Mouse (Mus musculus) stomach, postnatal 0 days (tissue): ENCODE measurements around the gene Snrpb. TPM values are rescaled to one million over a fixed set of nuclear protein-coding genes. Genes with fewer than 3 reads are reported as not detected.

Experiments
- ATAC-seq: fragments of 200-750 bp; cut with Nextera tagmentation; 2 replicates; pipeline ENCODE4 v1.8.0; 2017; ENCODE audit not compliant: low FRiP score, low TSS enrichment
- DNase-seq: peaks from one replicate; pipeline ENCODE4 v3.0.0-alpha.2; 2016; ENCODE audit warnings: low spot score
- H3K27ac ChIP-seq: fragments of 300-500 bp; sonication (generic); replicated peaks from 2 replicates; pipeline ENCODE4 v1.5.1; 2014; ENCODE audit warnings: mild to moderate bottlenecking, control low read depth
- H3K27me3 ChIP-seq: fragments of 300-500 bp; sonication (generic); 2 replicates; pipeline ENCODE4 v1.6.1; 2014; ENCODE audit warnings: low read length; ENCODE audit not compliant: control insufficient read depth, insufficient read depth
- H3K36me3 ChIP-seq: fragments of 300-500 bp; sonication (generic); 2 replicates; pipeline ENCODE4 v1.6.1; 2014; ENCODE audit warnings: low read length, mixed read lengths; ENCODE audit not compliant: control insufficient read depth, insufficient read depth
- H3K4me1 ChIP-seq: fragments of 300-500 bp; sonication (generic); replicated peaks from 2 replicates; pipeline ENCODE4 v1.6.1; 2014; ENCODE audit warnings: antibody characterized with exemption; ENCODE audit not compliant: control insufficient read depth, insufficient read depth
- H3K4me2 ChIP-seq: fragments of 300-500 bp; sonication (generic); replicated peaks from 2 replicates; pipeline ENCODE4 v1.6.1; 2014; ENCODE audit warnings: low read depth, mild to moderate bottlenecking, control low read depth, moderate library complexity
- H3K4me3 ChIP-seq: fragments of 300-500 bp; sonication (generic); 2 replicates; pipeline ENCODE4 v1.5.1; 2014; ENCODE audit warnings: low read depth, low read length, control low read depth
- H3K9ac ChIP-seq: fragments of 300-500 bp; sonication (generic); 2 replicates; pipeline ENCODE4 v1.6.1; 2014; ENCODE audit warnings: mild to moderate bottlenecking, low read length, control low read depth, mixed read lengths
- H3K9me3 ChIP-seq: fragments of 300-500 bp; sonication (generic); 2 replicates; pipeline ENCODE4 v1.6.1; 2016; ENCODE audit warnings: low read length; ENCODE audit not compliant: control insufficient read depth
- CTCF ChIP-seq: IDR thresholded peaks from 2 replicates; pipeline ENCODE4 v1.5.1; 2016; ENCODE audit warnings: antibody characterized with exemption, low read depth, mild to moderate bottlenecking, moderate library complexity
- EP300 ChIP-seq: optimal IDR thresholded peaks from 2 replicates; pipeline ENCODE3; 2016; ENCODE audit warnings: antibody characterized with exemption
- WGBS: fragments of 180-500 bp; shearing (Covaris S2); extraction: QIAGEN DNeasy Blood & Tissue Kit; methylation state at CpG from one replicate; pipeline ENCODE4 v1.1.7; 2014; 5-methylcytosine and 5-hydroxymethylcytosine counted together
- polyA plus RNA-seq: library from polyadenylated mRNA; unstranded; fragments of >200 nt; fragmentation: Nextera tagmentation; extraction: Ambion mirVana; gene quantifications from 2 replicates; pipeline ENCODE4 v1.2.1, GENCODE M21; 2015

Snrpb gene
- polyA plus RNA-seq, 1 experiment from 2014 or later = 318 TPM

DNA sequence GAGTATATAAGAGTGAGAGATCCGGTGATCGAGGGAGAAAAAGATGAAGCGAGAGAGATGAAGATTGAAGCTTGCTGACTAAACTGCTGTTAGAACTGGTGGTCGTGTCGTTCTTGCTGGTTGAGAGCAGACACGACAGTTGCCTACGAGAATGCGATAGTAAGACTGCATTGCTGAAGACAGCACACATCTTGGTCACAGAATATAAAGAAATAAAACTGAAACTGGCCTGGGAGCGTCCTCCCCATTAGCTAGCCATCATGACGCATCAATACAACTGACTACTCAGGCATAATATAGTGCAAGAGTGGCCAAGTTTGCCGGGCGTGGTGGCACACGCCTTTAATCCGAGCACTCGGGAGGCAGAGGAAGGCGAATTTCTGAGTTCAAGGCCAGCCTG, 15.7 kb upstream of the Snrpb start, which contains the start of gene Tmc2:
Tmc2 (plus strand) TSS at position 301 of the 400 bp plus-strand sequence.
- H3K36me3 ChIP-seq = no peaks in the 10 kb centered on the region
- TF ChIP-seq CTCF = no peak
- TF ChIP-seq EP300 = no peak
- ATAC-seq = no peak
- no peaks in the 10 kb centered on the region for H3K4me1 ChIP-seq
- H3K4me2 ChIP-seq = no peak within 1 kb of the TSS
- no peak within 1 kb of the TSS for H3K27ac ChIP-seq
- H3K9ac ChIP-seq = no peak within 1 kb of the TSS
- no peaks in the 10 kb centered on the region for H3K27me3 ChIP-seq
- DNase-seq = no peak
- 93% methylated on average over 16 of the region's 16 CpGs for WGBS
- H3K4me3 ChIP-seq = no peak within 1 kb of the TSS
- no peaks in the 10 kb centered on the region for H3K9me3 ChIP-seq

DNA sequence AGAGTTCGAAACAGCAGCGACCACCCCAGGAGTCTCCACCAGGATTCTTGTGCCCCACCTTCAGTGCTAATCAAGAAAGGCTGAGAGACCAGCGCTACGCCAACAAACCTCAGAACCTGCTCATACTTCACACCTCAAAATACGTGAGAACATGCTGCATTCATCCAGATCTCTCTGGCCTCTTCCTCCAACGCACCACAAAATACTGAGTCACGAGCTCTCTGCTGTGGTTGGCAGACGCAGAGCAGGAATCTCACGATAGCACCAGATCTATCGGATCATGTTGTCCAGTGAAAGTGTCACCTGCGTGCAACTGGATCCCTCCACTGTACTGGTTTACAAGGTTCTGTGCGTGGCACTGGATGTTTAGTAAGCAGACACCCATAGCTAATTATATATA, 9.2 kb upstream of the Snrpb start:
- TF ChIP-seq EP300 (no peak), CTCF (no peak)
- no peak overlapping the region for H3K4me2 ChIP-seq
- H3K27ac ChIP-seq = no peak overlapping the region
- no peaks in the 10 kb centered on the region for H3K27me3 ChIP-seq
- H3K36me3 ChIP-seq = no peaks in the 10 kb centered on the region
- H3K4me3 ChIP-seq = no peak overlapping the region
- H3K9me3 ChIP-seq = no peaks in the 10 kb centered on the region
- DNase-seq = no peak
- H3K4me1 ChIP-seq = no peaks in the 10 kb centered on the region
- no peak for ATAC-seq
- 89% methylated on average over 12 of the region's 12 CpGs for WGBS
- H3K9ac ChIP-seq = no peak overlapping the region

DNA sequence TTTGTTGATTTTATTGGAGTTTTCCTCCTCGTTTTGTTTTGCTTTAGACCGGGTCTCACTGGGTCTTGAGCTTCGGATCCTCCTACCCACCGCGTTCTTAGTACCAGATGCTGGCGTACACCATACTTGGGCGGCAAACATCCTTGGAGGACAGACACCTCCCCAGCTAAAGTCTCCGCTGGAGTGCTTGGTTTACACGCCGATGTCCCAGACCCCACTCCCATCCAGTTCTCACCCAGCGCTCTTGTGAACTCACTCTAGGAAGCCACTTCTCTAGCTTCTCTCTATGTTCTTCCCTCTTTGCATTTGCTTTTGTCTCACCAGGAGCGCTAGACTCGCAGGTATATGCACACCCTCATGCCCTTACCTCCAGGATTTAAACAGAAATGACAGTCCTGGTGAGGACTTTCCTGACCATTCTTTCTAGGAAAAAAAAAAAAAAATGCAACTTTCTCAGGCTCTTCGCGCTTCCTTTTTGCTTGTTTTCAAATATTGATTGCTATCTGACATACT, 360 bp upstream of the Snrpb start:
- H3K4me3 ChIP-seq = peak overlapping the region; percentile 99
- H3K36me3 ChIP-seq = 0 out of 2 replicates have a peak, but pooled peaks cover 2% of the 10 kb centered on the region
- no peaks in the 10 kb centered on the region for H3K9me3 ChIP-seq
- TF ChIP-seq CTCF = no peak
- no peak for TF ChIP-seq EP300
- DNase-seq (no peak), ATAC-seq (peak; percentile 73)
- H3K4me1 ChIP-seq = peaks cover 9% of the 10 kb centered on the region; the same call in 1 of the 2 replicates
- H3K9ac ChIP-seq = peak overlapping the region; percentile 65
- H3K4me2 ChIP-seq = peak overlapping the region; percentile 69
- H3K27ac ChIP-seq = peak overlapping the region; percentile 78
- H3K27me3 ChIP-seq = no peaks in the 10 kb centered on the region
- 2% methylated on average over 15 of the region's 15 CpGs for WGBS

DNA sequence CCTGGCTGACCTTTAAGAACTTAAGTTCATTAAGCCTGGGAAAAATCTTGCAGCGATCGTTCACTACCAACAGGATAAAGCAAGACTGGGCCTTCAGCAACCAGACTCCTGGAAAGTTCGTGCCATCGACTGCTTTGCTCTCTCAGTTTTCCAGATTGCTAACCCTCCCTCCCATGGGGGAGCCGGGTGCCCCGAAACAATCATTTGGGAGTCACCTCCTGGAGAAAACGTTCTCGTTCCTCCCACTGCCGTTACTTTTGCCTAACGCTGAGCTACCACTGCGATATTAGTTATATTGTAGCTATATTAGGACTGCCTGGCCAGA, 860 bp downstream of the Snrpb start:
- no peak for TF ChIP-seq CTCF
- no peak for TF ChIP-seq EP300
- peak overlapping the region; percentile 69 for H3K4me2 ChIP-seq
- under 1% methylated on average over 11 of the region's 11 CpGs for whole genome bisulfite sequencing
- no peaks in the 10 kb centered on the region for H3K9me3 ChIP-seq
- ATAC-seq (no peak), DNase-seq (no peak)
- peak overlapping the region; percentile 99 for H3K9ac ChIP-seq
- H3K36me3 ChIP-seq = peaks cover 9% of the 10 kb centered on the region
- H3K4me3 ChIP-seq = peak overlapping the region; percentile 99
- no peaks in the 10 kb centered on the region for H3K27me3 ChIP-seq
- H3K4me1 ChIP-seq = peaks cover 9% of the 10 kb centered on the region; the same call in 1 of the 2 replicates
- H3K27ac ChIP-seq = peak overlapping the region; percentile 98

DNA sequence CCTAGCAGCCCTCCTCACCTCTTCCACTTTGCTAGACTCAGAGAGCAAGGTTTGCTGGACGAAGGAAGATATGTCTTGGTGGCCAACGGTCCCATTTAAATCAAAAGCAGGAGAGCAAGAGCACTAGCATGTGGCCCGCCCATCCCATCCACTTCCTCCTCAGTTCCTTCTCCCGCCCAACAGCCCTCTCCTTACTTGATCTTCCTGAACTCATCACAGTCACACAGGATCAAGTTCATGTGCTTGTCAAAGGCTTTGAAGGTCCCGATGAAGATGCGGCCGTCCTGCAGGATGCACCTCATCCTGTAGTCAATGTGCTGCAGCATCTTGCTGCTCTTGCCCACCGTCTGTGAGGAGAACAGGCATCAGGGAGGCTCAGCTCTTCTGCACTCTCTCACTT, 2.4 kb downstream of the Snrpb start:
- TF ChIP-seq EP300 = no peak
- TF ChIP-seq CTCF = no peak
- Histone ChIP-seq H3K4me3 (no peak overlapping the region), H3K36me3 (peaks cover 22% of the 10 kb centered on the region), H3K27me3 (no peaks in the 10 kb centered on the region), H3K4me2 (no peak overlapping the region), H3K9me3 (no peaks in the 10 kb centered on the region), H3K27ac (no peak overlapping the region), H3K4me1 (peaks cover 9% of the 10 kb centered on the region; the same call in 1 of the 2 replicates), H3K9ac (0 out of 2 replicates have a peak overlapping the region, but pooled peaks have one; percentile 35)
- ATAC-seq (no peak), DNase-seq (no peak)
- 62% methylated on average over 8 of the region's 8 CpGs for WGBS

DNA sequence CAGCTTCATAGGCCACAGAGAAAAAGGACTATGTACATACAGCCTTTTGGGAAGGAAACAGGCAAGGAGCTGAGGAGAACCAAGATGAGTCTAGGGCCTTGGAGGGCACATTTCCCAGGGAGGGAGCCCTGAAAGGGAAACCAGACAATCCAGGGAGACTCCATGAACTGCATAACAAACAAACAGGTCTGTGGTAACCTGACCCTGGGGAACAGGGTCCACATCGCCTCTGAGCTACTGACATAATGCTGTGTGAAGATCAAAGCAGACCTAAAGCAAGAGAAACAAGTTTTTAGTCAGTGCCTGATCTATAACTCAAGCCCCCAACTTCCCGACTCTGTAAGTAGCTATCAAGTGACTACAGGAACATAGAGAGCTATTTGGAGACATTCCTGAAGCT, 7.5 kb downstream of the Snrpb start:
- H3K9ac ChIP-seq = no peak overlapping the region
- no peak for TF ChIP-seq CTCF
- TF ChIP-seq EP300 = no peak
- H3K4me2 ChIP-seq = no peak overlapping the region
- no peak overlapping the region for H3K27ac ChIP-seq
- no peaks in the 10 kb centered on the region for H3K27me3 ChIP-seq
- ATAC-seq (no peak), DNase-seq (no peak)
- no peak overlapping the region for H3K4me3 ChIP-seq
- peaks cover 2% of the 10 kb centered on the region; the same call in 1 of the 2 replicates for H3K4me1 ChIP-seq
- WGBS = 83% methylated on average over 2 of the region's 2 CpGs
- no peaks in the 10 kb centered on the region for H3K9me3 ChIP-seq
- peaks cover 32% of the 10 kb centered on the region for H3K36me3 ChIP-seq
